In genomic region chr13:93453275-93453674, GRCm38 (mm10) we compare ENCODE assay signal across 13 mouse cellular contexts. TPM values are rescaled to one million over a fixed set of nuclear protein-coding genes. Genes with fewer than 3 reads are reported as not detected.
DNase-seq lines count a peak whose midpoint lies in the region; ATAC-seq lines count a peak whose summit lies in the region.
"Had no signal": no experiment of that assay in that cellular context is flagged by ENCODE, and none has a peak within 500 bp of the region (broad histone marks: within the 10 kb centered on the region; RNA-seq: fewer than 3 reads in every experiment).

No protein-coding gene starts in this region.

- no peaks in the 10 kb centered on the region for H3K4me1 ChIP-seq in hindbrain, embryonic 11.5 days (replicated peaks; ENCODE audit: control insufficient read depth, insufficient read depth, low read length)
- H3K4me1 ChIP-seq: hindbrain, embryonic 13.5 days; limb, embryonic 15.5 days had no signal

- H3K9me3 ChIP-seq in hindbrain, embryonic 11.5 days (ENCODE audit: control insufficient read depth, low read length) = no peaks in the 10 kb centered on the region
- H3K9me3 ChIP-seq: heart, embryonic 13.5 days; hindbrain, embryonic 13.5 days; limb, embryonic 15.5 days had no signal

- no peak for ATAC-seq in hindbrain, embryonic 11.5 days (ENCODE audit: low FRiP score)

- H3K27me3 ChIP-seq in hindbrain, embryonic 11.5 days (ENCODE audit: control insufficient read depth, insufficient read depth, low read length) = no peaks in the 10 kb centered on the region
- H3K27me3 ChIP-seq: heart, embryonic 13.5 days; hindbrain, embryonic 13.5 days; limb, embryonic 15.5 days had no signal

- no peaks in the 10 kb centered on the region for H3K36me3 ChIP-seq in hindbrain, embryonic 11.5 days (ENCODE audit: control insufficient read depth, insufficient read depth, low read length)

- no peak overlapping the region for H3K4me2 ChIP-seq in hindbrain, embryonic 11.5 days (replicated peaks; ENCODE audit: low read depth, low read length)
- H3K4me2 ChIP-seq: heart, embryonic 13.5 days; hindbrain, embryonic 13.5 days; limb, embryonic 15.5 days had no signal

- no peak overlapping the region for H3K27ac ChIP-seq in hindbrain, embryonic 11.5 days (ENCODE audit: low read depth, low read length)
- H3K27ac ChIP-seq: heart, embryonic 13.5 days; hindbrain, embryonic 13.5 days; limb, embryonic 15.5 days had no signal

- no peak overlapping the region for H3K9ac ChIP-seq in hindbrain, embryonic 11.5 days (ENCODE audit: low read depth, low read length)
- H3K9ac ChIP-seq: heart, embryonic 13.5 days; hindbrain, embryonic 13.5 days; limb, embryonic 15.5 days had no signal

- 95% methylated on average over 6 of the region's 6 CpGs for WGBS in hindbrain, embryonic 11.5 days

- H3K4me3 ChIP-seq in hindbrain, embryonic 11.5 days (ENCODE audit: low read depth, low read length) = no peak overlapping the region
- H3K4me3 ChIP-seq: heart, embryonic 13.5 days; hindbrain, embryonic 13.5 days; limb, embryonic 15.5 days had no signal

- peak; percentile 74 to 75 for DNase-seq in right cerebral cortex, postnatal 10 days (ENCODE audit: low spot score in 2 of 2)
- DNase-seq in right cerebral cortex, adult 2 months (ENCODE audit: low spot score in 2 of 2) = no peak
- peak; percentile 79 to 81 for DNase-seq in cerebellum, postnatal 14 days
- DNase-seq in layer of hippocampus, postnatal 14 days (ENCODE audit: low spot score in 2 of 2) = peak; percentile 22 to 63
- DNase-seq in urinary bladder, postnatal 25 days (ENCODE audit: low spot score) = no peak
- no peak for DNase-seq in hindbrain, embryonic 11.5 days (ENCODE audit: low spot score)
- DNase-seq in gastrocnemius, postnatal 10 days = no peak
- DNase-seq: gastrocnemius, postnatal 25 days; kidney, adult 8-10 months; thymus, adult 2 months had no signal

RNA-seq across cellular contexts. Expression of gene Jmy, which starts 46.3 kb away (rescaled TPM):
- 10 to 100 TPM; 43.8 to 44.6 TPM for total RNA-seq in layer of hippocampus, postnatal 14 days (2021)
- 4.5 and 7.2 TPM in 2 replicates for polyA plus RNA-seq in hindbrain, embryonic 11.5 days (2014; fragmentation: Nextera tagmentation; extraction: Ambion mirVana)
- total RNA-seq in gastrocnemius, postnatal 10 days (2021) = 10 to 100 TPM; 20.9 to 22.9 TPM

Comparison
In these comparisons a context has a peak if more than half of its experiments do, and no peak if none do; other contexts are left out.
1. DNase-seq: peak in right cerebral cortex, postnatal 10 days (2 of 2), cerebellum, postnatal 14 days (2 of 2) and layer of hippocampus, postnatal 14 days (2 of 2); none in right cerebral cortex, adult 2 months (0 of 2), urinary bladder, postnatal 25 days (single experiment), hindbrain, embryonic 11.5 days (single experiment) and gastrocnemius, postnatal 10 days (single experiment).